Mouse (Mus musculus): ENCODE results near the gene Ppy. TPM values are rescaled to one million over a fixed set of nuclear protein-coding genes. Genes with fewer than 3 reads are reported as not detected.

The Ppy gene
- total and polyA plus RNA-seq, 3 experiments = not detected

DNA sequence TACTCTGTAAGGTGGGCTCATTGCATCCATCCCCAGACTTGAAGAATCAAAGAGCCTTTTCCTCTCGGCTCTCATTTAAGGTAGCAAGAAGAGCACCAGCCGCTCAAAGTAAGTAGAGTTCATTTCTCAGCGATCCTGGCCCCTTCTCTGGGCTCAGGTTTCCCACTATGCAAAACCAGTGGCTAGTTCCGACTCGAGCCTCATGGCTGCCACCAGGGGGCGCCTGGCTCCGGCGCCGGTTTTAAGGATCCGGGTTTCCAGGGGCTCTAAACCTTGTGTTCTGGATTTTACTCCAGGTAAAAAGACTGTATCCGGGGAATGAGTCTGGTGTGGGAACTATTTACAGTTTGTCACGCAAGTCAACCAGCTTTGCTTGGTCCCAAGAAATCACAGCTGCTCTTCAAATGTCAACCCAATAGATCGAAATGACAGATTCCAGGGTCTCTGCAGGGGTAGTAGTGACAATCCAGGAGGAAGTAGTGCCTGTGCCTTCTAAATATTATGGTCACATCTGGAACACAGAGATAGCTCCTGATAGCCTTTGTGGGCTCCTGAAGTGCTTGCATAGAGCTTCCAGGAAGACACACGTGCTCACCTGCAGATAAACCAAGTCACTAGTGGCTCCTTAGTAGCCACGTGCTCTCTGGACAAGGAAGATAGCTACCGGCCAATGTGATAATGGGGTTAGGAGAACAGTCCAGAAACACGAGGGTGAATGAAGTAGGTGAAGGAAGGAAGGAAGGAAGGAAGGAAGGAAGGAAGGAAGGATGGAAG is 1.6 kb upstream of the Ppy start:
- H3K4me1 ChIP-seq (ENCODE audit: control insufficient read depth in 1 of 2, insufficient read depth in 2 of 2, low read length in 2 of 2) = peaks cover 7 to 21% of the 10 kb centered on the region in 2 experiments
- peaks cover 2 to 3% of the 10 kb centered on the region in 2 experiments; a peak in 3 of 4 replicates for H3K27me3 ChIP-seq (ENCODE audit: control insufficient read depth in 1 of 2, insufficient read depth in 2 of 2, low read length in 2 of 2)
- H3K27ac ChIP-seq (ENCODE audit: control insufficient read depth, low read depth, low read length) = no peak overlapping the region
- no peaks in the 10 kb centered on the region for H3K79me2 ChIP-seq (ENCODE audit: control insufficient read depth, insufficient read depth, low read length, poor library complexity)
- H3K4me3 ChIP-seq (ENCODE audit: control insufficient read depth in 1 of 2, insufficient read depth in 1 of 2, low read depth in 2 of 2, low read length in 2 of 2) = peak overlapping the region in 1 of 2 experiments; percentile 2; a peak in 1 of 4 replicates
- peak; percentile 81 for DNase-seq (ENCODE audit: low read depth, low spot score)
- peak overlapping the region; percentile 19 for H3K9ac ChIP-seq (ENCODE audit: control insufficient read depth, low read depth, low read length, poor library complexity, severe bottlenecking)
- peaks cover 0 to 4% of the 10 kb centered on the region in 2 experiments; a peak in 1 of 4 replicates for H3K36me3 ChIP-seq (ENCODE audit: control insufficient read depth in 1 of 2, insufficient read depth in 2 of 2, low read length in 2 of 2)
- H3K9me3 ChIP-seq (replicated peaks; ENCODE audit: insufficient read depth, low read length) = no peaks in the 10 kb centered on the region
- TF ChIP-seq ELF1 (IDR thresholded peaks at IDR 0.05; ENCODE audit: low read depth, low read length) (no peak), RCOR1 (IDR thresholded peaks at IDR 0.05; ENCODE audit: low read depth, low read length) (no peak; the same call in 1 of the 2 replicates), POLR2A (IDR thresholded peaks at IDR 0.05; ENCODE audit: control insufficient read depth in 1 of 2, insufficient read depth in 1 of 2, low read depth in 1 of 2, low read length in 2 of 2, poor library complexity in 1 of 2) (no peak), JUND (IDR thresholded peaks at IDR 0.05; ENCODE audit: low read depth, low read length) (no peak), ZMIZ1 (IDR thresholded peaks at IDR 0.05; ENCODE audit: low read depth, low read length) (no peak), SIN3A (IDR thresholded peaks at IDR 0.05; ENCODE audit: low read length) (no peak), HCFC1 (IDR thresholded peaks at IDR 0.05; ENCODE audit: low read depth, low read length) (no peak; the same call in 1 of the 2 replicates), TCF12 (IDR thresholded peaks at IDR 0.05; ENCODE audit: low read depth, low read length) (0 out of 2 replicates have a peak, but pooled peaks have one; percentile 33), ZKSCAN1 (IDR thresholded peaks at IDR 0.05; ENCODE audit: low read depth, low read length) (no peak), POLR2AphosphoS2 (IDR thresholded peaks at IDR 0.05; ENCODE audit: low read length) (no peak), TBP (IDR thresholded peaks at IDR 0.05; ENCODE audit: low read depth, low read length) (0 out of 2 replicates have a peak, but pooled peaks have one; percentile 39), MAZ (IDR thresholded peaks at IDR 0.05; ENCODE audit: low read depth, low read length) (no peak), E2F4 (IDR thresholded peaks at IDR 0.05; ENCODE audit: borderline replicate concordance, low read depth, low read length) (no peak), MEF2A (IDR thresholded peaks at IDR 0.05; ENCODE audit: extremely low read depth, insufficient replicate concordance, low read depth, low read length, poor library complexity, severe bottlenecking) (no peak), MAFK (IDR thresholded peaks at IDR 0.05; ENCODE audit: borderline replicate concordance, low read depth, low read length) (no peak), CHD2 (IDR thresholded peaks at IDR 0.05; ENCODE audit: low read length) (no peak), USF1 (IDR thresholded peaks at IDR 0.05; ENCODE audit: low read depth, low read length) (peak; percentile 61), CHD1 (IDR thresholded peaks at IDR 0.05; ENCODE audit: low read depth, low read length) (no peak), KAT2A (conservative IDR thresholded peaks at IDR 0.05; ENCODE audit: low read depth, low read length) (no peak; the same call in 1 of the 2 replicates), CTCF (IDR thresholded peaks at IDR 0.05 in 2 of 3, conservative IDR thresholded peaks at IDR 0.05 in 1 of 3; ENCODE audit: control insufficient read depth in 1 of 3, insufficient read depth in 1 of 3, low read depth in 2 of 3, low read length in 3 of 3, poor library complexity in 1 of 3, severe bottlenecking in 1 of 3) (peak; percentile 87 to 99 (median 95)), RAD21 (IDR thresholded peaks at IDR 0.05; ENCODE audit: low read depth, low read length) (peak; percentile 62), MXI1 (IDR thresholded peaks at IDR 0.05; ENCODE audit: low read depth, low read length) (peak; percentile 66), MYB (IDR thresholded peaks at IDR 0.05; ENCODE audit: low read depth, low read length) (no peak), SMC3 (IDR thresholded peaks at IDR 0.05; ENCODE audit: low read depth, low read length) (peak; percentile 94), GATA1 (IDR thresholded peaks at IDR 0.05; ENCODE audit: low read depth, low read length) (peak; percentile 62), ZNF384 (IDR thresholded peaks at IDR 0.05; ENCODE audit: low read depth, low read length) (no peak), EP300 (IDR thresholded peaks at IDR 0.05; ENCODE audit: low read depth in 1 of 2, low read length in 2 of 2) (peak in 1 of 2 experiments; percentile 59; a peak in 2 of 4 replicates), ZC3H11A (IDR thresholded peaks at IDR 0.05; ENCODE audit: low read depth, low read length) (peak; percentile 64), MYC (IDR thresholded peaks at IDR 0.05; ENCODE audit: low read depth, low read length) (peak; percentile 78), NELFE (IDR thresholded peaks at IDR 0.05; ENCODE audit: low read depth, low read length) (no peak), MAX (IDR thresholded peaks at IDR 0.05; ENCODE audit: low read length) (peak; percentile 91), GABPA (IDR thresholded peaks at IDR 0.05; ENCODE audit: low read depth, low read length) (no peak), UBTF (IDR thresholded peaks at IDR 0.05; ENCODE audit: borderline replicate concordance, insufficient read depth, low read depth, low read length) (no peak), ETS1 (IDR thresholded peaks at IDR 0.05; ENCODE audit: low read depth, low read length) (no peak), TAL1 (IDR thresholded peaks at IDR 0.05; ENCODE audit: low read length) (peak; percentile 77), BHLHE40 (IDR thresholded peaks at IDR 0.05; ENCODE audit: borderline replicate concordance, low read depth, low read length) (peak; percentile 83), POLR2AphosphoS5 (IDR thresholded peaks at IDR 0.05; ENCODE audit: borderline replicate concordance, low read depth, low read length) (no peak)

Data from MEL (cell line).